Mouse (Mus musculus) CH12.LX (cell line): ENCODE measurements at regions not wholly inside any gene's neighbourhood (a gene's known extent, or its start where the extent isn't known, plus 50 kb on each side); places are given as distances from the start of the nearest gene placed in this dataset.

Experiments
- DNase-seq: peaks from one replicate; pipeline ENCODE4 v3.0.0-alpha.2; 2013; ENCODE audit errors: extremely low read depth
- H3K27ac ChIP-seq: 2 replicates; pipeline ENCODE4 v1.5.1; 2012; ENCODE audit warnings: low read depth, mild to moderate bottlenecking, control low read depth, moderate library complexity; ENCODE audit not compliant: insufficient read depth
- H3K27me3 ChIP-seq: replicated peaks from 2 replicates; pipeline ENCODE3; 2012; ENCODE audit warnings: inconsistent platforms
- H3K36me3 ChIP-seq, 2 experiments: replicated peaks in 1 of 2; 2 replicates each; pipeline versions ENCODE3 to v1.6.1; 2012; ENCODE audit warnings: inconsistent platforms in 1 of 2, low read length in 1 of 2, mild to moderate bottlenecking in 1 of 2, mixed read lengths in 1 of 2, moderate library complexity in 1 of 2; ENCODE audit not compliant: control insufficient read depth in 1 of 2, insufficient read depth in 1 of 2
- H3K4me1 ChIP-seq, 2 experiments: 2 replicates each; pipeline ENCODE4 v1.6.1; 2012; ENCODE audit warnings: inconsistent platforms in 1 of 2, moderate library complexity in 1 of 2; ENCODE audit not compliant: insufficient read depth in 2 of 2, control insufficient read depth in 1 of 2
- H3K4me2 ChIP-seq: 2 replicates; pipeline ENCODE4 v1.6.1; 2012; ENCODE audit warnings: low read depth, mild to moderate bottlenecking, control low read depth; ENCODE audit not compliant: poor library complexity, insufficient read depth, severe bottlenecking
- H3K4me3 ChIP-seq, 3 experiments: fragments of 150-350 bp in 1 of 3; sonication (generic) in 1 of 3; replicated peaks in 1 of 3; 2 replicates each; pipeline versions ENCODE3 to v1.5.1; 2011 to 2012; ENCODE audit warnings: low read depth in 2 of 3, low read length in 2 of 3, mild to moderate bottlenecking in 2 of 3, moderate library complexity in 2 of 3, control low read depth in 1 of 3, improper control_type of control experiment in 1 of 3, inconsistent platforms in 1 of 3, mixed read lengths in 1 of 3; ENCODE audit not compliant: poor library complexity in 1 of 3
- H3K79me2 ChIP-seq: replicated peaks from 2 replicates; pipeline ENCODE4 v1.6.1; 2012; ENCODE audit warnings: mild to moderate bottlenecking, moderate library complexity; ENCODE audit not compliant: control insufficient read depth, poor library complexity, insufficient read depth, severe bottlenecking; ENCODE audit errors: extremely low read depth
- H3K9ac ChIP-seq: 2 replicates; pipeline ENCODE4 v1.6.1; 2012; ENCODE audit warnings: low read depth, mild to moderate bottlenecking, control low read depth, moderate library complexity; ENCODE audit not compliant: insufficient read depth
- H3K9me3 ChIP-seq: replicated peaks from 2 replicates; pipeline ENCODE3; 2012; ENCODE audit warnings: low read length, inconsistent platforms, mixed read lengths
- BHLHE40 ChIP-seq: IDR thresholded peaks from 2 replicates; pipeline ENCODE4 v1.6.1; 2011; ENCODE audit warnings: mild to moderate bottlenecking, low read depth, low read length, improper control_type of control experiment
- CHD2 ChIP-seq: IDR thresholded peaks from 2 replicates; pipeline ENCODE4 v1.6.1; 2011; ENCODE audit warnings: low read length, improper control_type of control experiment
- CTCF ChIP-seq, 2 experiments: IDR thresholded peaks in 1 of 2; conservative IDR thresholded peaks in 1 of 2; 2 replicates each; pipeline ENCODE4 v1.5.1; 2011 to 2012; ENCODE audit warnings: low read depth in 2 of 2, low read length in 2 of 2, improper control_type of control experiment in 1 of 2, inconsistent platforms in 1 of 2, mild to moderate bottlenecking in 1 of 2, moderate library complexity in 1 of 2
- E2F4 ChIP-seq: IDR thresholded peaks from 2 replicates; pipeline ENCODE4 v1.6.1; 2011; ENCODE audit warnings: low read depth, low read length, improper control_type of control experiment; ENCODE audit not compliant: insufficient replicate concordance
- EP300 ChIP-seq: IDR thresholded peaks from 2 replicates; pipeline ENCODE4 v1.6.1; 2011; ENCODE audit warnings: low read length, improper control_type of control experiment
- ETS1 ChIP-seq: conservative IDR thresholded peaks from 2 replicates; pipeline ENCODE4 v1.6.1; 2012; ENCODE audit warnings: low read depth, mild to moderate bottlenecking, inconsistent platforms, low read length, improper control_type of control experiment, moderate library complexity
- JUN ChIP-seq: IDR thresholded peaks from 2 replicates; pipeline ENCODE4 v1.6.1; 2011; ENCODE audit warnings: low read depth, mild to moderate bottlenecking, low read length, improper control_type of control experiment, moderate library complexity; ENCODE audit not compliant: insufficient read depth
- KAT2A ChIP-seq: IDR thresholded peaks from 2 replicates; pipeline ENCODE4 v1.6.1; 2012; ENCODE audit warnings: low read length, improper control_type of control experiment, inconsistent platforms; ENCODE audit not compliant: insufficient replicate concordance
- MAFK ChIP-seq: IDR thresholded peaks from 2 replicates; pipeline ENCODE4 v1.6.1; 2011; ENCODE audit warnings: low read length, improper control_type of control experiment; ENCODE audit not compliant: insufficient replicate concordance
- MAX ChIP-seq: IDR thresholded peaks from 2 replicates; pipeline ENCODE4 v1.6.1; 2011; ENCODE audit warnings: low read length, improper control_type of control experiment
- MXI1 ChIP-seq: IDR thresholded peaks from 2 replicates; pipeline ENCODE4 v1.6.1; 2011; ENCODE audit warnings: mild to moderate bottlenecking, low read depth, low read length, improper control_type of control experiment
- NELFE ChIP-seq: IDR thresholded peaks from 2 replicates; pipeline ENCODE4 v1.6.1; 2011; ENCODE audit warnings: low read depth, low read length, improper control_type of control experiment
- POLR2AphosphoS2 ChIP-seq: IDR thresholded peaks from 2 replicates; pipeline ENCODE4 v1.6.1; 2011; ENCODE audit warnings: low read depth, low read length, improper control_type of control experiment
- SIN3A ChIP-seq: IDR thresholded peaks from 2 replicates; pipeline ENCODE4 v1.6.1; 2012; ENCODE audit warnings: low read length, improper control_type of control experiment, inconsistent platforms
- SMC3 ChIP-seq: IDR thresholded peaks from 2 replicates; pipeline ENCODE4 v1.6.1; 2011; ENCODE audit warnings: low read depth, low read length, improper control_type of control experiment
- TBP ChIP-seq: conservative IDR thresholded peaks from 2 replicates; pipeline ENCODE4 v1.6.1; 2011; ENCODE audit warnings: low read depth, low read length, improper control_type of control experiment
- USF2 ChIP-seq: conservative IDR thresholded peaks from 2 replicates; pipeline ENCODE4 v1.6.1; 2011; ENCODE audit warnings: low read depth, low read length, improper control_type of control experiment
- ZKSCAN1 ChIP-seq: IDR thresholded peaks from 2 replicates; pipeline ENCODE4 v1.6.1; 2012; ENCODE audit warnings: low read depth, inconsistent platforms, low read length, improper control_type of control experiment, borderline replicate concordance
- ZMIZ1 ChIP-seq: IDR thresholded peaks from 2 replicates; pipeline ENCODE4 v1.6.1; 2012; ENCODE audit warnings: low read depth, mild to moderate bottlenecking, inconsistent platforms, low read length, improper control_type of control experiment
- dilution Hi-C: fragments of 300-500 bp; cut with MboI; formaldehyde crosslinking; loops from 2 replicates; pipeline ENCODE4 v1.14.3; 2020; ENCODE audit warnings: low sequenced_read_pairs; ENCODE audit not compliant: extremely low pct_unique_long_range_greater_than_20kb, extremely low pct_ligation_motif_present
- in situ Hi-C: fragments of 300-500 bp; cut with MboI; formaldehyde crosslinking; loops from 3 replicates; pipeline ENCODE4 v1.14.3; 2019; ENCODE audit warnings: low sequenced_read_pairs, low pct_ligation_motif_present, low pct_unique_long_range_greater_than_20kb, mixed read lengths

- TF ChIP-seq TBP = no peak
- no peak for TF ChIP-seq SIN3A
- no peak for TF ChIP-seq POLR2AphosphoS2
- TF ChIP-seq KAT2A = no peak
- TF ChIP-seq CTCF (conservative IDR thresholded peaks at IDR 0.05 in 1 of 2, IDR thresholded peaks at IDR 0.05 in 1 of 2; ENCODE audit: low read depth in 2 of 2, low read length in 2 of 2) = no peak
- TF ChIP-seq MXI1 = no peak
- no peak for TF ChIP-seq ZKSCAN1
- TF ChIP-seq EP300 = no peak
- TF ChIP-seq MAFK = no peak
- TF ChIP-seq JUN = no peak
- no peak for TF ChIP-seq E2F4
- no peak for TF ChIP-seq NELFE
- TF ChIP-seq BHLHE40 = no peak
- no peak for TF ChIP-seq ZMIZ1
- no peak for TF ChIP-seq USF2
- in situ Hi-C loops = no loop called here
- no peaks in the 10 kb centered on the region for H3K79me2 ChIP-seq
Measured at GRCm38 (mm10) chr13:31330731-31331130, 225.2 kb upstream of the Foxq1 start.

GRCm38 (mm10) chr13:31334981-31335380 is 221.0 kb upstream of the Foxq1 start:
- H3K9ac ChIP-seq = no peak overlapping the region
- no peaks in the 10 kb centered on the region for H3K79me2 ChIP-seq
- no peak overlapping the region for H3K27ac ChIP-seq
- H3K27me3 ChIP-seq = no peaks in the 10 kb centered on the region
- H3K36me3 ChIP-seq = no peaks in the 10 kb centered on the region
- dilution Hi-C loops (no loop called here), in situ Hi-C loops (no loop called here)
- TF ChIP-seq MAX = no peak
- TF ChIP-seq TBP = no peak
- no peak for TF ChIP-seq SMC3
- TF ChIP-seq CHD2 = no peak
- no peak for TF ChIP-seq ETS1
- TF ChIP-seq MAFK = no peak
- no peak for TF ChIP-seq MXI1
- no peak for TF ChIP-seq ZMIZ1
- no peak for TF ChIP-seq EP300
- no peak for DNase-seq
- no peaks in the 10 kb centered on the region for H3K9me3 ChIP-seq
- peaks cover 5 to 7% of the 10 kb centered on the region in 2 experiments; a peak in 2 of 4 replicates for H3K4me1 ChIP-seq
- no peak overlapping the region for H3K4me2 ChIP-seq
- no peak overlapping the region for H3K4me3 ChIP-seq

More at GRCm38 (mm10) chr13:31330731-31331130, 225.2 kb upstream of the Foxq1 start:
- Histone ChIP-seq H3K27ac (no peak overlapping the region), H3K9ac (no peak overlapping the region), H3K4me2 (no peak overlapping the region), H3K4me3 (no peak overlapping the region), H3K36me3 (no peaks in the 10 kb centered on the region), H3K4me1 (peaks cover 5 to 7% of the 10 kb centered on the region in 2 experiments; a peak in 2 of 4 replicates), H3K27me3 (no peaks in the 10 kb centered on the region), H3K9me3 (no peaks in the 10 kb centered on the region)
- no peak for DNase-seq
- dilution Hi-C loops = no loop called here
